Mouse (Mus musculus): Measurements from ENCODE around the gene G430095P16Rik. TPM values are rescaled to one million over a fixed set of nuclear protein-coding genes. Genes with fewer than 3 reads are reported as not detected.
A peak's percentile ranks its signal among the peaks of the same experiment; 100 is the strongest.

G430095P16Rik gene
- polyA plus RNA-seq, 1 experiment, result not detected

GRCm38 (mm10) chr8:84725246-84725940, 2.6 kb downstream of the G430095P16Rik start:
- no peak for TF ChIP-seq CTCF (IDR thresholded peaks at IDR 0.05; ENCODE audit: insufficient read depth, low read depth, low read length)
- H3K4me1 ChIP-seq (ENCODE audit: control insufficient read depth, insufficient read depth, low read length), result peaks cover 43% of the 10 kb centered on the region
- WGBS, result 62% methylated on average over 10 of the region's 10 CpGs
- H3K27ac ChIP-seq (ENCODE audit: insufficient read depth, low read depth, low read length), result peak overlapping the region; percentile 4; the same call in 1 of the 2 replicates
- no peak overlapping the region for H3K4me3 ChIP-seq (ENCODE audit: insufficient read depth, low read depth, low read length)

GRCm38 (mm10) chr8:84725941-84726259, 3.1 kb downstream of the G430095P16Rik start:
- H3K4me3 ChIP-seq (ENCODE audit: insufficient read depth, low read depth, low read length), result no peak overlapping the region
- peak overlapping the region; percentile 4; the same call in 1 of the 2 replicates for H3K27ac ChIP-seq (ENCODE audit: insufficient read depth, low read depth, low read length)
- peaks cover 48% of the 10 kb centered on the region for H3K4me1 ChIP-seq (ENCODE audit: control insufficient read depth, insufficient read depth, low read length)
- TF ChIP-seq POLR2A (IDR thresholded peaks at IDR 0.05; ENCODE audit: insufficient read depth, low read depth, low read length), result no peak
- 0 out of 2 replicates have a peak, but pooled peaks have one; percentile 5 for TF ChIP-seq CTCF (IDR thresholded peaks at IDR 0.05; ENCODE audit: insufficient read depth, low read depth, low read length)
- WGBS, result 22% methylated on average over 3 of the region's 3 CpGs

- 42% methylated on average over 3 of the region's 3 CpGs for WGBS
Observed at GRCm38 (mm10) chr8:84728474-84728873, 5.7 kb downstream of the G430095P16Rik start.

DNA sequence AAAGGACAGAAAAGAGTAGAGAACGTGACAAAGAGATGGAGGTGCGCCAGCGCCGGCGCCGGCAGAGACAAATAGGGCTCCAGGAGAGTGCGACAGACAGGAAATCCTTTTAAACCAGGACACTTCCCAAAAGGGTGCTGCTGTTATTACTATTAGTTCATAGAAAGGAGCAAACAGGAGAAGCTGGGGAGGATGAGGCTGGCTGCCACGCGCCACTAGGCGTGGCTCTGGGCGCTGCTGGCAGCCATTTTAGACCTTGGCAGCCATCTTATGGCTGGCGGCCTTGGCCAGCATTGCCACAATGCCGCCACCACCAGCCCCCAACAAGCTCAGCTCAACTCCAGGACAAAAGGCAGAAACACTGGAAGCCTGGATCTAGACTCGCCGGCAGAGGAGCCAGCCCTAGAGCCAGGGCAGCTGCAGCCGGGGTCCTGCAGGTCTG, 7.1 kb downstream of the G430095P16Rik start:
- H3K4me1 ChIP-seq (ENCODE audit: control insufficient read depth, insufficient read depth, low read length), result peaks cover 49% of the 10 kb centered on the region
- H3K27ac ChIP-seq (ENCODE audit: insufficient read depth, low read depth, low read length), result peak overlapping the region; percentile 56
- no peak overlapping the region for H3K4me3 ChIP-seq (ENCODE audit: insufficient read depth, low read depth, low read length)
- WGBS, result 69% methylated on average over 16 of the region's 16 CpGs
- TF ChIP-seq CTCF (IDR thresholded peaks at IDR 0.05; ENCODE audit: insufficient read depth, low read depth, low read length), result no peak

More at GRCm38 (mm10) chr8:84728474-84728873, 5.7 kb downstream of the G430095P16Rik start:
- H3K4me1 ChIP-seq (ENCODE audit: control insufficient read depth, insufficient read depth, low read length), result peaks cover 56% of the 10 kb centered on the region
- no peak for TF ChIP-seq POLR2A (IDR thresholded peaks at IDR 0.05; ENCODE audit: insufficient read depth, low read depth, low read length)
- no peak for TF ChIP-seq CTCF (IDR thresholded peaks at IDR 0.05; ENCODE audit: insufficient read depth, low read depth, low read length)
- no peak overlapping the region for H3K27ac ChIP-seq (ENCODE audit: insufficient read depth, low read depth, low read length)
- no peak overlapping the region for H3K4me3 ChIP-seq (ENCODE audit: insufficient read depth, low read depth, low read length)

- peaks cover 41% of the 10 kb centered on the region for H3K4me1 ChIP-seq (ENCODE audit: control insufficient read depth, insufficient read depth, low read length)
- no peak overlapping the region for H3K4me3 ChIP-seq (ENCODE audit: insufficient read depth, low read depth, low read length)
Observed at GRCm38 (mm10) chr8:84730541-84731370, 7.9 kb downstream of the G430095P16Rik start.

GRCm38 (mm10) chr8:84731371-84732177, 8.8 kb downstream of the G430095P16Rik start:
- Histone ChIP-seq H3K27ac (ENCODE audit: insufficient read depth, low read depth, low read length) (no peak overlapping the region), H3K4me3 (ENCODE audit: insufficient read depth, low read depth, low read length) (no peak overlapping the region), H3K4me1 (ENCODE audit: control insufficient read depth, insufficient read depth, low read length) (peaks cover 44% of the 10 kb centered on the region)
- no peak for TF ChIP-seq CTCF (IDR thresholded peaks at IDR 0.05; ENCODE audit: insufficient read depth, low read depth, low read length)
- TF ChIP-seq POLR2A (IDR thresholded peaks at IDR 0.05; ENCODE audit: insufficient read depth, low read depth, low read length), result no peak
- WGBS, result 72% methylated on average over 11 of the region's 11 CpGs

More at GRCm38 (mm10) chr8:84730541-84731370, 7.9 kb downstream of the G430095P16Rik start:
- peak overlapping the region; percentile 56 for H3K27ac ChIP-seq (ENCODE audit: insufficient read depth, low read depth, low read length)
- no peak for TF ChIP-seq CTCF (IDR thresholded peaks at IDR 0.05; ENCODE audit: insufficient read depth, low read depth, low read length)
- WGBS, result 62% methylated on average over 9 of the region's 9 CpGs

- TF ChIP-seq POLR2A (IDR thresholded peaks at IDR 0.05; ENCODE audit: insufficient read depth, low read depth, low read length) (no peak), CTCF (IDR thresholded peaks at IDR 0.05; ENCODE audit: insufficient read depth, low read depth, low read length) (no peak)
- peaks cover 44% of the 10 kb centered on the region for H3K4me1 ChIP-seq (ENCODE audit: control insufficient read depth, insufficient read depth, low read length)
- H3K27ac ChIP-seq (ENCODE audit: insufficient read depth, low read depth, low read length), result no peak overlapping the region
- H3K4me3 ChIP-seq (ENCODE audit: insufficient read depth, low read depth, low read length), result no peak overlapping the region
- WGBS, result 69% methylated on average over 5 of the region's 5 CpGs
Observed at GRCm38 (mm10) chr8:84732545-84732944, 9.7 kb downstream of the G430095P16Rik start.

GRCm38 (mm10) chr8:84732996-84733395, 10.2 kb downstream of the G430095P16Rik start:
- TF ChIP-seq CTCF (IDR thresholded peaks at IDR 0.05; ENCODE audit: insufficient read depth, low read depth, low read length) (no peak), POLR2A (IDR thresholded peaks at IDR 0.05; ENCODE audit: insufficient read depth, low read depth, low read length) (no peak)
- Histone ChIP-seq H3K27ac (ENCODE audit: insufficient read depth, low read depth, low read length) (no peak overlapping the region), H3K4me3 (ENCODE audit: insufficient read depth, low read depth, low read length) (no peak overlapping the region), H3K4me1 (ENCODE audit: control insufficient read depth, insufficient read depth, low read length) (peaks cover 48% of the 10 kb centered on the region)
- 58% methylated on average over 6 of the region's 6 CpGs for WGBS

Measured in olfactory bulb, adult 2 months (tissue).